Mouse (Mus musculus): ENCODE results near the gene Alox5.

Gene Alox5

DNA sequence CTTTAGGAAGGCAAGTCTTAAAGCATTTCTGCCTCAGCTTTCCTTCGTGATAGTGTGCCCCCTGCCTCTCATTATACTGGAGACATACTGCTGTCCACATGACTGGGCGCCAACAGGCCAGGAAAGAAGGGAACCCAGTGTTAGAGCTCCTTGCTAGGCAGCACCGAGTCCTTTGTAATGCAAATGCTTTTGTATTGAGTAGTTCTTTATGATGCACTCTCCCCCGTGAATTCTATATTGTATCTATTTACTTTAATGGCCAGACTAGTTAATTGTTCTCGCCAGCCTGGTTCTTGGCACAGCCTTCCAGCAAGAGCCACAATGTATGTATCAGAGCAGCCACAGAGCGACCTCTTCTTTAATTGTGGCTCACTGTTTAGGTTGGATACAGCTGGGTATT is 63.4 kb downstream of the Alox5 start:
- in situ Hi-C loops (cut with MboI; ENCODE audit: low pct_unique_long_range_greater_than_20kb in 1 of 2, low sequenced_read_pairs in 2 of 2, unreplicated experiment in 1 of 2): no loop called here

DNA sequence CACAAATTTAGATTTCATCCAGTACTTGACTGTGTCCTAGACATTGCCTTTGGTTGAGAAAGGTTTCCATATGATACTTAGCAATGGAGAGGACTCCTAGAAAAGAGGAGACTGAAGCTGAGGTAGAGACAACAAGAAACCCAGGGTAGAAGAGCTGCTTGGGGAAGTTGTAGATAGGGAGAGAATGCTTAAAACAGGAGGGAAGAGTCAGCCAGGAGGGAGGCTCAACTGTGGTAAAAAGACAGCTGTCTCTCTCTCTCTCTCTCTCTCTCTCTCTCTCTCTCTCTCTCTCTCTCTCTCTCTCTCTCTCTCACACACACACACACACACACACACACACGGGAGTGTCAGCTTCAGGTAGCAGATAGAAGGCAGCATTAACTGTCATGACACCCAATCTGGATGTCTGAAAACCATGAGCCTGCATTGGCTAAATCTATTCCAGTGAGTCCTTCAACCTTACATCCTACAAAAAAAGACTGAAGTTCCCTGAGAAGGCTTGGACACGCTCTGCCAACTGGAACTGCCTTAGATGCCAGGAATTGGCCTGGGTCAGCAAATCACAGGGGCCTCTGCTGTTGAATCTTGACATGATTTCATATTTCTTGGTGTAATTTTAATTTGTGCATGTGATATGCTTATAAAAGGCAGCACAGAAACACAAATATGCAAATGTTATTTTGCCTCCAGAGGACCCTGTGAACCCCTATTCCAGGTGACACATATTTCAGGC is 65.9 kb downstream of the Alox5 start:
- in situ Hi-C loops (cut with MboI; ENCODE audit: low pct_unique_long_range_greater_than_20kb in 1 of 2, low sequenced_read_pairs in 2 of 2, unreplicated experiment in 1 of 2): no loop called here

DNA sequence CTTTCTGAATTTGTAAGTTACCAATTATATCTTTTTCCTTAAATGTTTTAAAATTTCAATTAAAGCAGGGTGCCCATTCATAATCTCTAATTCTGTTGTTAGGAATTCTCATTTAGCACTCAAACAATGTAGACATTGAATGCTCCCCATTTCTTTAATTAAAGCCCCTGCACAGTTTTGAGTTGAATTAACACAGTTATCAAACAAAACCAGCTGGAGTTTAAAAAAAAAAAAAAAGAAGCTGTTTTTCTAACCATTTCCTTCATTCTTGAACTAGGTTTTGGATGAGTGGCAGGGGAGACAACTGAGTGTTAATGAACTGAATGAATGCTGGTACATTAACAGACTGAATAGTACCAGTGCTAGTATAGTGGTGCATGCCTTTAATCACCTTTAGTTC is 71.5 kb downstream of the Alox5 start:
- in situ Hi-C loops (cut with MboI; ENCODE audit: low pct_unique_long_range_greater_than_20kb in 1 of 2, low sequenced_read_pairs in 2 of 2, unreplicated experiment in 1 of 2): no loop called here

DNA sequence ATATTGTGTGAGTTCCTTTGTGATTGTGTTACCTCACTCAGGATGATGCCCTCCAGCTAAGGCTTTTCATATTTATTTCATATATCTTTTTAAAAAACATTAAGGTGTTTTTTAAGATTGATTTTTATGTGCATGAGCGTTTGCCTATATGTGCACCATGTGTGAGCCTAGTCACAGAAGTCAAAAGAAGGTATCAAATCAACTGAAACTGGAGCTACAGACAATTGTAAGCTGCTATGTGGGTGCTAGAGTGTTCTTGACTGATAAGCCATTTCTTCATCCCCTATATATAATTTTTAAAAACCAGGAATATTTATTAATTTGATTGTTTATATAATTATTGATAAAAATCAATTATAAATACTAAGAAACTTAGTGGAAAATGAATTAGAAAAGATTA is 72.9 kb downstream of the Alox5 start:
- in situ Hi-C loops (cut with MboI; ENCODE audit: low pct_unique_long_range_greater_than_20kb in 1 of 2, low sequenced_read_pairs in 2 of 2, unreplicated experiment in 1 of 2): no loop called here

DNA sequence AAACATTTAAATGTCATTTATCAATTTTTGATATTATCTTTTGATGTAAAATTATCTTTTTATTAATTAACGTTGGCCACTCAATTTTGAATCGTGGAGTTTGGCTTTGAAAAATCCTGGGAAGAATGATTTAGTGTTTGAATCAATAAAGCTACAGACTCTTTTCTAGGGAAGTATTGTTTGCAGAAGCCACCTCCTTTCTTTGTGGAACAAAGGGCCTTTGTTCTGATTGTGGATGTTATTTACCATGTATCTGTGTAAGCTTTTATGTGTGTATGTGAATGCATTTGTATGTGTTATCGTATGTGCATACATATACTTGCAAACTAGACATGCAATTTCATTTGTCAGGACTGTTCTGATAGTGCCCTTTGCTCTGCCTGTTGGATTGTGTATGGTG is 74.5 kb downstream of the Alox5 start:
- in situ Hi-C loops (cut with MboI; ENCODE audit: low pct_unique_long_range_greater_than_20kb in 1 of 2, low sequenced_read_pairs in 2 of 2, unreplicated experiment in 1 of 2): no loop called here

DNA sequence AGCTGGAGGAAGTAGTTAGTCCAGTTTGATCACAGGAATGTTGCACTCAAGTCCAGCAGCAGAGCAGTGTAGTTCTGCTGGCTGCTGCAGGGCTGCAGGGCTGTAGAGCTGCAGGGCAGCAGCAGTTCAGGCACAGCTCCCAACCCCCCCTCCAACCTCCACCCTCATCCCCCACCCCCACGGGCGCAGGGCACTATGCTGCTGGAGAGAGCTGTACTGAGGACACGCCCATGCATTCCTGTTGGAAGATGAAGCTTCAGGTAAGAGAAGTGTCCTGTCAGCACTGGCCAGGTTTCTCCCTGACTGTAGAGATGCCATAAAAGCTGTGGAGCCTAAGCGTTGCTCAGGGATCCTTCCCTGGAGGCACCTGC is 74.9 kb downstream of the Alox5 start:
- in situ Hi-C loops (cut with MboI; ENCODE audit: low pct_unique_long_range_greater_than_20kb in 1 of 2, low sequenced_read_pairs in 2 of 2, unreplicated experiment in 1 of 2): no loop called here

DNA sequence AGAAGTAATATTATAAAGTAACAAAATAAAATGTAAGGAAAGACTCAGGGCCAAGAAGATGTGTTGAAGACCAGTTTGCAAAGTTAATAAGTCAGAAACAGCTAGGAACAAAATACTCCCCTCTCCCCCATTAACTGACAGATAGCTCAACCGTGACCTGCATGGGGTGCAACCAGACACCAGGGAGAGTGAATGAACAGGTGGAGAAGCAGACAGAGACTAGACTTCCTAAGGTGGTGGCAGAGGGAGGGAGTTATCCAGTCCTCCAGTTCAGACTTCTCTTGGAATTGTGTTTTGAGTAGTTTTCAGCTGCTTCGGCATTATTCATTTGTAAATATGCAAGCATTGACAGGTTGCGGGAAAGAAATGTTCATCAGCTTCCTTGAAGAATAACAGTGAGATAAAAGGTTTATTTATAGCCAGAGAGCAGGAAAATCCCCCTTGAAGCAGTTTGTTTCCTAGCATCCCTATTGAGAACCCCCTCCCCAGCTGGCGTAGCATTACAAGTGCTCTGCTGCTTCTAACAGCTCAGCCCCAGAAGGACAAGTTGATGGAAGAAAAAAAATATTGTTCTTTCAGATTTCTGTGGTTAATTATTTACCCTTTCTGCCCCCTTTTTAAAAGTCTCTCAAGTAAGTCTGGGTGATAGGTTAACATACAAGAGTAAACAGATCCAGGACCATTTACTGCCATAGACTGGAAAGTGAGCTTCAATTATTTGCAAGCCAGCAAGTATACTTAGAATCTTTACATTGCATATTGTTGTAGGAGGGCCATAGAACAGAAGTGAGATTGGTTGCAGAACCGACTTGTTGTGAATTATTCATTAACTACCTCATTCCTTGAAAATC is 75.6 kb downstream of the Alox5 start:
- in situ Hi-C loops (cut with MboI; ENCODE audit: low pct_unique_long_range_greater_than_20kb in 1 of 2, low sequenced_read_pairs in 2 of 2, unreplicated experiment in 1 of 2): no loop called here

DNA sequence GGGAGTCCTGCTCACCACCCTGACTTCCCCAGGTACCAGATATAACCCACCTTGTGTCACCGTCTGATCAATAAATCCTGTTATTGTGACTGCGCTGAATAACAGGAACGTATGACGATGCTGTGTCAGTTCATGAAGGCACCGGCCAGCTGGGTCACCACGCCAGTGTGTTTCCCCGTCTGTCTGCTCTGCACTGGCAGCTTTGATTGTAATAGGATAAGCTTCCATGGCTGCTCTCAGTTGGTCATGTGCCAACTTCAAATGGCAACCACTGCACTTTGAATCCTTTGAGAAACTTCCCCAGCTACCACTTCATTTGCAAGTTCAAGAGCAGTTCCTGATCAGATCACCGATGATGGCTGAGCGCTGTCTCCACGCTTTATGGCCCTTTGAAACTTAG is 77.4 kb downstream of the Alox5 start:
- in situ Hi-C loops (cut with MboI; ENCODE audit: low pct_unique_long_range_greater_than_20kb in 1 of 2, low sequenced_read_pairs in 2 of 2, unreplicated experiment in 1 of 2): no loop called here

DNA sequence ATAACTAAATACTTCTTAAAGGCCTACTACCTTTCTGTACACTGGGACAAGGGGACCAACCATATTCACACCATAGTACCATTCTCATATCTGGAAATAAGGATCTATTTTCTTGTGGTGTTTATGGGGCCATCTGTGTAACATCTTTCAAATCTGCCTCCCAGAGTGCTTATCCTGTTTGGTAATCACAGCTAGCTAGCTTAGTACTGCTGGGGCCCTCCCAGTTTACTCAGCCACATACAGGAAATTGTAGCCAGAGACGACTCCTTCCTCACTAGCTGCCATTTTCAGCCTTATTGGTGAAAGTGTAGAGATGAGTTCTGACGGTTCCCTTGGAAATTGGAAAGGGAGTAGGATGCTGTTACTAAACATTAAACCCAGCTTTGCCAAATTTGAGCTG is 79.4 kb downstream of the Alox5 start:
- in situ Hi-C loops (cut with MboI; ENCODE audit: low pct_unique_long_range_greater_than_20kb in 1 of 2, low sequenced_read_pairs in 2 of 2, unreplicated experiment in 1 of 2): no loop called here

DNA sequence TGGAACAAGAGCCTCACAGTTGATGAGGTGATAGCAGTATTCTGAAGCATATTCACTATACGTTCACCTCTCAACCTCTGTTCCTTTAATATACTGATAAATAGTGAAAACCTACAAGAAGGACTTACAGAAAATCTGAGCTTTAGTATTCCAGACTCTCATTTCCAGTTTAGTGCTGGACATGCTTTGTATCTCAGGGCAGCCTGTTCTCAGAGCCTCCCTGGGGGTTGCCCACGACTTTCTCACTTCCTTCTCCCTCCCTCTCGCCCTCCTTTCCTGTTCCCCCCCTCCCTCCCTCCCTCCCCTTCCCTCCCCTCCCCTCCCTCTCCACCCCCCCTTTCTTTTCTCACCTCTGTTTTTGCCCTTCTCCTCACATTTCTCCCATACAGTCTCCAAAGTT is 80.8 kb downstream of the Alox5 start:
- in situ Hi-C loops (cut with MboI; ENCODE audit: low pct_unique_long_range_greater_than_20kb in 1 of 2, low sequenced_read_pairs in 2 of 2, unreplicated experiment in 1 of 2): no loop called here

DNA sequence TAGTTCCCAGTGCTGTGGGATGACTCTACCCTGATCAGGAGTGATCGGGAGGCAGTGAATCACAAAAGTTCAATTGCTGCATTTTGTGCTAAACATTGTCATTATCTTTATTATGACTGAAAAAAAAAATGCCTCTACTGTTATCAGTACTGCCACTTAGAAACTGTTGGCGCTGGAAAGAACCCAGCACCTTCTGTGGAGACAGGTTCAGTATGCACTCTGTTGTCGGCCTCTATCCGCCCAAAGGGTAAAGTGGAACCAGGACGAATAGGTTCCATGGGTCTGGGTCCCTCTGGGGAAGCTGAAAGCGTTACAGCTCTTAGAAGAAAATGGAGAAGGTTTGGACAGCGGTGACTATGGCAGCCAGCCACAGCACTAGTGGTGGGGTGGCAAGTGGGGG is 82.1 kb downstream of the Alox5 start:
- in situ Hi-C loops (cut with MboI; ENCODE audit: low pct_unique_long_range_greater_than_20kb in 1 of 2, low sequenced_read_pairs in 2 of 2, unreplicated experiment in 1 of 2): no loop called here

DNA sequence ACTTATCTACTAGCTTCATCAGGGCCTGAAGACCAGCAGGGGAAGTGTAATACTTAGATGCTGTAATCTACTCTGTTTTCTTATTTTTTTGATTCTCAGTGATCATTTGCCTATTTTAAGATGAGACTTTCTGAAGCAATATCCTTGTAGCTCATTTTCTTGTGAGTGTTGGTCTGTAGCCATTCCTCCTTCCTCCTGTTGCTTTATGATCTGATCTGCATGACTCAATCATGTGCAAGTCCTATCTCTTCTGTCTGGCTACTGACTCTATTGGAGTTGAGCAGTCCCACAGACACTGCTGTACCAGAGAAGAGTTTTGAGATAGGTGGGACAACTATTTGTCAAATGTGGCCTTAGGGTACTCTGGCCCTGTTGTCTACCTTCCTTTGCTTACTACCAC is 86.4 kb downstream of the Alox5 start:
- in situ Hi-C loops (cut with MboI; ENCODE audit: low pct_unique_long_range_greater_than_20kb in 1 of 2, low sequenced_read_pairs in 2 of 2, unreplicated experiment in 1 of 2): no loop called here

DNA sequence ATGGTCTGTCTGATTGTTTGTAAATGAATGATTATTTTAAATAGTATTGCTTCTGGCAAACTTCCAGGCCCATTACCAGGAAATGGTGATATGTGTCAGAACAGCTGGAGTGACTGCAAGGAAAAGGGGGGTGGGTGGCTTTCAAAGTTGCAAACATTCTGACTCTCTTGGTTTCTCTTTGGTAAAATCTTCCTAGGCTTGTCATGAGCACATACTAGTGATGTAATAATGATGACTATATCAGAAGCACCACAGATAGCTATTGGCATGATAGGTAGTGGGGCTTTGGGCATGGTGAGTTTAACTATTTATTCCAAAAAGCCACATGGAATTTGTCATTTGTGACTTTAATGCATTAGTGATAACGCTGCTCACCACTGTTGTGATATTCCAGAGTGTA is 86.8 kb downstream of the Alox5 start:
- in situ Hi-C loops (cut with MboI; ENCODE audit: low pct_unique_long_range_greater_than_20kb in 1 of 2, low sequenced_read_pairs in 2 of 2, unreplicated experiment in 1 of 2): no loop called here

DNA sequence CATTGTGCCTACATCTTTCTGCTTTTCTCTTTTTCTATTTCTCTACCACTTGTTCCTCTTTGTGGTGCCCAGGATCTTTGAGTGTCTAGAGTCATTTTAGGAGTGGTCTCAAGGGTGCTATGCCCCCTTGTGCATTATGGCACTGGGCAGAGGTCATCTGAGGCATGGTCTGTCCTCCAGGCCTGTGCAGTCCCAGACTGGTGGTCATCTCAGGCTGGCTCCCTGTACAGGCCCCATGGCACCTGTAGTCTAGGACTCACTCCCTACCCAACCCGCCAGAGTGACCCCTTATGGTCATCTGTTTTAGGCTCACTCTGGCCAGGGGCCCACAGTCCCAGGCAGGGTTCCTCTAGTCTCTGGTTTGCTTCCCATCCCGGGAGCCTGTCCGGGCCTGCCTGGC is 89.5 kb downstream of the Alox5 start:
- in situ Hi-C loops (cut with MboI; ENCODE audit: low pct_unique_long_range_greater_than_20kb in 1 of 2, low sequenced_read_pairs in 2 of 2, unreplicated experiment in 1 of 2): no loop called here

DNA sequence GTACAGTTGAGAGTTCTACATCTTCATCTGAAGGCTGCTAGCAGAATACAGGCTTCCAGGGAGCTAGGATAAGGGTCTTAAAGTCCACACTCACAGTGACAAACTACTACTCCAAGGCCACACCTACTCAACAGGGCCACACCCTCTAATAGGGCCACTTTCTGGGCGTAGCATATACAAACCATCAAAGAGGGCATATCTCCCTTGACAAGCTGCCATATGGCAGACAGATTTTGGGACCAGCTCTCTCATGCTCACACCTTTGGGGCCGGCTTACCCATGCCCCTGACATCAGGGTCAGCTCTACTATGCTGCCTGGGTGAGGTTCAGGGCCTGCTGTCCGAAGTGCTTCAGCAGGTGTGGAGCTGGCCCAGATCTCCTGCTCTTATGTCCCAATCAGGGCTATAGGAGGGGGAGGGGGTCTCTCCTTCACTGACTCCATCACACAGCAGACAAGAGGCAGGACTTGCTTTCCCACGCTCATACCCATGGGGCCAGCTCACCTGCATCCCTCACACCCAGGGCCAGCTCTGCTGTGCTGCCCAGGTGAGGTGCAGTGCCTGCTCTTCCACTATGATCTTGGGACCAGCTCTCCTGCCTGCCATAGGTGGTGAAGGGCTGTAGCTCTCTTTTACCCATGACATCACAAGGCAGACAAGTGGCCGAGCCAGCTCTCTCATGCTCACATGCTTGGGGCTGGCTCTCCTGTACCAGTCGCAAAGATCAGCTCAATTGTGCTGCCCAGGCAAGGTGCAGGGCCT is 90.6 kb downstream of the Alox5 start:
- in situ Hi-C loops (cut with MboI; ENCODE audit: low pct_unique_long_range_greater_than_20kb in 1 of 2, low sequenced_read_pairs in 2 of 2, unreplicated experiment in 1 of 2): no loop called here

DNA sequence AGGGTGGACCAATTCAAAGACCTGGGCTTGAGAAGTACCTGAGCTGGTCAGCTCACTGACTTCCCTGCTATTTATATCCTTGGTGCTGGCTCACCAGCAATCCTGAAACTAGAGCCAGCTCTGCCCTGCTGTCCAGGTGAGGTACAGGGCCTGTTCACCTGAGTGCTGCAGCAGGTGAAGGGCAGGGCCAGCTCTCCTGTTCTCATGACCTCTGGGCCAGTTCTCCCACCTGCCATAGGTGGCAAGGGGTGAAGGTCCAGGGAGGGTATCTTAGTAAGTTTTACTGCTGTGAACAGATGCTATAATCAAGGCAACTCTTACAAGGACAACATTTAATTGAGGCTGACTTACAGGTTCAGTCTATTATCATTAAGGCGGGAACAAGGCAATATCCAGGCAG is 91.2 kb downstream of the Alox5 start:
- in situ Hi-C loops (cut with MboI; ENCODE audit: low pct_unique_long_range_greater_than_20kb in 1 of 2, low sequenced_read_pairs in 2 of 2, unreplicated experiment in 1 of 2): no loop called here

DNA sequence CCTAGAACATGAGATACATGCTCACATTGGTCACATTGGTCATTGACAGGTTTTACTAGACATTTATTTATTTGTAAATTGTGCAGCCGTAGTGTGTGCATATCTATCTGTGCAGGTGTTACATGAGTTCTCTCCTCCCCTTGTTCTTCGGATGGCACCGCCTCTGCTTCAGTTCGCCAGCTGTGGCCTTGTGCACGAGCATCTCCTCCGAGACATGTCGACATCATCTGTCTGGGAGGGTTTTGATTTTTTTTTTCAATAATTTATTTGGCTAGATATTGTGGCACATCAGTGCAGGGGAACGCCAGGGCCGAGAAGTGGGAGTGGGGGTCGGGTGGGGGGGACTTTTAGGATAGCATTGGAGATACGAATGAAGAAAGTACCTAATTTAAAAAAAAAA is 93.0 kb downstream of the Alox5 start:
- in situ Hi-C loops (cut with MboI; ENCODE audit: low pct_unique_long_range_greater_than_20kb in 1 of 2, low sequenced_read_pairs in 2 of 2, unreplicated experiment in 1 of 2): no loop called here

DNA sequence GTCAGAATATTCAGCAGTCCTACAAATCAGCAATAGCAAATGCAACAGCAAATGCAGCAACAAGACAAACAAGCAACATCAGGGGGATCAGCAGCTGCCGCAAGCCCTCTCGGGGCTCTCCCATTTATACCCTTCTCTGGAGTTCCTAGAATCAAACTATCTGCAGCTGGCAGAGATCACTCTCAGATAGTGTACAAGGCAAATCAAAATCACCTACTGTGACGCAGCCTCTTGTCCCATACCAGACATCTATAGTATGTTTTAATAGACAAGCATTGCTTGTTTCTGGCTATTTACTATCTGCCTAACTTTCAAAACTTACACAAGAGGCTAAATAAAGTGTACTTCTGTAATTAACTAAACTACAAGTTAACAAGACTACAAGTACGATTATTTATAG is 99.0 kb downstream of the Alox5 start:
- in situ Hi-C loops (cut with MboI; ENCODE audit: low pct_unique_long_range_greater_than_20kb in 1 of 2, low sequenced_read_pairs in 2 of 2, unreplicated experiment in 1 of 2): no loop called here

DNA sequence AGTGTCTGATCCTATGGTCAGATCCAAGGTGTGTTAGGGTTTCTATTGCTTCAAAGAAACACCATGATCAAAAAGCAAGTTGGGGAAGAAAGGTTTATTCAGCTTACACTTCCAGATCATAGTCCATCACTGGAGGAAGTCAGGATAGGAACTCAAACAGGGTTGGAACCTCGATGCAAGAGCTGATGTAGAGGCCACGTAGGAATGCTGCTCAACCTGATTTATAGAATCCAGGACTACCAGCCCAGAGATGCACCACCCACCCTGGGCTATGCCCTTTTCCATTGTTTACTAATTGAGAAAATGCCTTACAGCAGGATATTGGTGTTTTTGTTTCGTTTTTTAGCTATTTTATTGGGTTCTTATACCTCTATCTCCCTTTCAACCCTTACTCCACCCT is 99.5 kb downstream of the Alox5 start:
- in situ Hi-C loops (cut with MboI; ENCODE audit: low pct_unique_long_range_greater_than_20kb in 1 of 2, low sequenced_read_pairs in 2 of 2, unreplicated experiment in 1 of 2): no loop called here

All from mouse embryonic stem cell (cell line).